Mouse (Mus musculus): Measurements from ENCODE around the gene Selplg.

- TF ChIP-seq CTCF (IDR thresholded peaks at IDR 0.05; ENCODE audit: extremely low read depth, insufficient read depth, insufficient read length, insufficient replicate concordance) (no peak), POLR2A (IDR thresholded peaks at IDR 0.05; ENCODE audit: low read depth, low read length) (peak; percentile 35; the same call in 1 of the 2 replicates)
Observed at GRCm38 (mm10) chr5:113772450-113772895, 60.0 kb downstream of the Selplg start, which contains the start of the genes Sart3 and Iscu.

Measured in spleen, adult 2 months (tissue).